ENCODE assay signal across 18 mouse cellular contexts in the genomic region with DNA sequence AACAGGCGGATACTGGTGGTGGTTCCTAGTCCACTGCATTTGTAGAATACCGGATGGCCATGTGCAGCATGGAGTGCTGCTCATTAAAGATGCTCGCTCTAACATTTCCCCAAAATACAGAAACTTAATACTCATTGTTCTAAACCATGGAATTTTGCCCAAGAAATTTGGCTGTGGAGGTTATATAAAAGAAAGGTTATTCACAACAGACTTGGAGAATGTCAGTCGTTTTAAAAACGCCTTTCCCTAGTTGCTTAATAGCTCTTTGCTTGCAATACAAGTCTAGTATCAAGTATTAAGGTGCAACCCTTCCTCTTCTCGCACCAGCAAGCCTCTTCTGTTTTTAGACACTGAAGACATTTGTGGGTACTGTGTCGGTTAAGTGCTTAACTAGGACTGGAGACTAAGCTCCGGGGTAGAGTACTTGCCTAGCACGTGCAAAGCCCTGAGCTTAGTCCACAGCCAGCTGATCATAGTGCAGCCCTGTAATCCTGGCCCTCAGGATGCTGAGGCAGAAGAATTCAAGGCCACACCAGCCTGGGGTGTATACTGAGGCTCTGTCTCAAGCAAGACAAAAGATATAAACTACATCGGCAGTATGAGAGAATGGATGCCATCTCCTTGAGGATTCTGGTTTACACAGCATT. TPM values are rescaled to one million over a fixed set of nuclear protein-coding genes. Genes with fewer than 3 reads are reported as not detected.
DNase-seq lines count a peak whose midpoint lies in the region; ATAC-seq and TF ChIP-seq lines count a peak whose summit lies in the region.
"Had no signal": no experiment of that assay in that cellular context is flagged by ENCODE, and none has a peak within 500 bp of the region (broad histone marks: within the 10 kb centered on the region; RNA-seq: fewer than 3 reads in every experiment).

No protein-coding gene starts in this region.

- no peak for DNase-seq in frontal cortex, postnatal 36 days (ENCODE audit: low spot score in 2 of 2)
- peak; percentile 56 for DNase-seq in kidney, adult 9 months
- no peak for DNase-seq in kidney, adult 18-20 months
- no peak for DNase-seq in stomach, postnatal 0 days (ENCODE audit: low spot score)
- DNase-seq: B cell, adult 2 months; cerebellum, adult 9-11 months; gastrocnemius, postnatal 10 days; kidney, postnatal 4 days; lung, postnatal 10 days; right cerebral cortex, postnatal 14 days; spleen, adult 18-20 months had no signal

- H3K4me2 ChIP-seq in stomach, embryonic 15.5 days, result no peak overlapping the region
- no peak overlapping the region for H3K4me2 ChIP-seq in stomach, postnatal 0 days (replicated peaks; ENCODE audit: low read depth)
- no peak overlapping the region for H3K4me2 ChIP-seq in stomach, embryonic 16.5 days (ENCODE audit: low read depth, low read length)
- no peak overlapping the region for H3K4me2 ChIP-seq in midbrain, embryonic 13.5 days (replicated peaks)
- H3K4me2 ChIP-seq: embryonic facial prominence, embryonic 15.5 days; heart, embryonic 15.5 days; limb, embryonic 12.5 days had no signal

- H3K27ac ChIP-seq in stomach, embryonic 15.5 days, result no peak overlapping the region
- H3K27ac ChIP-seq in stomach, postnatal 0 days (replicated peaks), result no peak overlapping the region
- peak overlapping the region; percentile 31; the same call in 1 of the 2 replicates for H3K27ac ChIP-seq in stomach, embryonic 16.5 days (ENCODE audit: low read length)
- H3K27ac ChIP-seq in midbrain, embryonic 13.5 days, result no peak overlapping the region
- H3K27ac ChIP-seq: embryonic facial prominence, embryonic 15.5 days; heart, embryonic 15.5 days; limb, embryonic 12.5 days had no signal

- H3K36me3 ChIP-seq in stomach, embryonic 15.5 days, result no peaks in the 10 kb centered on the region
- no peaks in the 10 kb centered on the region for H3K36me3 ChIP-seq in stomach, postnatal 0 days (ENCODE audit: control insufficient read depth, insufficient read depth, low read length)
- no peaks in the 10 kb centered on the region for H3K36me3 ChIP-seq in stomach, embryonic 16.5 days (ENCODE audit: control insufficient read depth, insufficient read depth, low read length)
- H3K36me3 ChIP-seq in midbrain, embryonic 13.5 days, result no peaks in the 10 kb centered on the region
- H3K36me3 ChIP-seq: embryonic facial prominence, embryonic 15.5 days; heart, embryonic 15.5 days; limb, embryonic 12.5 days had no signal

- H3K27me3 ChIP-seq in stomach, embryonic 15.5 days (replicated peaks), result no peaks in the 10 kb centered on the region
- H3K27me3 ChIP-seq in stomach, postnatal 0 days (ENCODE audit: control insufficient read depth, insufficient read depth, low read length), result no peaks in the 10 kb centered on the region
- no peaks in the 10 kb centered on the region for H3K27me3 ChIP-seq in stomach, embryonic 16.5 days (ENCODE audit: control insufficient read depth, insufficient read depth, low read length)
- H3K27me3 ChIP-seq in midbrain, embryonic 13.5 days, result no peaks in the 10 kb centered on the region
- H3K27me3 ChIP-seq: embryonic facial prominence, embryonic 15.5 days; heart, embryonic 15.5 days; limb, embryonic 12.5 days had no signal

- H3K4me3 ChIP-seq in stomach, embryonic 15.5 days (replicated peaks), result no peak overlapping the region
- H3K4me3 ChIP-seq in stomach, postnatal 0 days (ENCODE audit: low read depth, low read length), result no peak overlapping the region
- H3K4me3 ChIP-seq in stomach, embryonic 16.5 days (replicated peaks; ENCODE audit: low read length), result no peak overlapping the region
- no peak overlapping the region for H3K4me3 ChIP-seq in midbrain, embryonic 13.5 days (replicated peaks)
- H3K4me3 ChIP-seq: embryonic facial prominence, embryonic 15.5 days; heart, embryonic 15.5 days; limb, embryonic 12.5 days had no signal

- H3K9ac ChIP-seq in stomach, embryonic 15.5 days, result no peak overlapping the region
- H3K9ac ChIP-seq in stomach, postnatal 0 days (ENCODE audit: low read length), result no peak overlapping the region
- H3K9ac ChIP-seq in stomach, embryonic 16.5 days (ENCODE audit: low read length), result no peak overlapping the region
- H3K9ac ChIP-seq in midbrain, embryonic 13.5 days (replicated peaks), result no peak overlapping the region
- H3K9ac ChIP-seq: embryonic facial prominence, embryonic 15.5 days; heart, embryonic 15.5 days; limb, embryonic 12.5 days had no signal

- no peaks in the 10 kb centered on the region for H3K9me3 ChIP-seq in stomach, embryonic 15.5 days
- no peaks in the 10 kb centered on the region for H3K9me3 ChIP-seq in stomach, postnatal 0 days (ENCODE audit: control insufficient read depth, low read length)
- no peaks in the 10 kb centered on the region for H3K9me3 ChIP-seq in stomach, embryonic 16.5 days (replicated peaks; ENCODE audit: control insufficient read depth, low read length)
- H3K9me3 ChIP-seq in midbrain, embryonic 13.5 days, result no peaks in the 10 kb centered on the region
- H3K9me3 ChIP-seq: embryonic facial prominence, embryonic 15.5 days; heart, embryonic 15.5 days; limb, embryonic 12.5 days had no signal

- no peak for TF ChIP-seq CTCF in stomach, postnatal 0 days (IDR thresholded peaks at IDR 0.05; ENCODE audit: low read depth)

- TF ChIP-seq EP300 in stomach, postnatal 0 days (optimal IDR thresholded peaks at IDR 0.05), result no peak

- H3K4me1 ChIP-seq in stomach, embryonic 15.5 days, result no peaks in the 10 kb centered on the region
- no peaks in the 10 kb centered on the region for H3K4me1 ChIP-seq in stomach, postnatal 0 days (replicated peaks; ENCODE audit: control insufficient read depth, insufficient read depth)
- H3K4me1 ChIP-seq in stomach, embryonic 16.5 days (ENCODE audit: control insufficient read depth, insufficient read depth, low read length), result peaks cover 7% of the 10 kb centered on the region; the same call in 1 of the 2 replicates
- peaks cover 7% of the 10 kb centered on the region; the same call in 1 of the 2 replicates for H3K4me1 ChIP-seq in midbrain, embryonic 13.5 days (replicated peaks)
- H3K4me1 ChIP-seq: limb, embryonic 12.5 days had no signal

- WGBS in stomach, embryonic 15.5 days, result 65% methylated on average over 10 of the region's 10 CpGs
- WGBS in stomach, postnatal 0 days, result 66% methylated on average over 10 of the region's 10 CpGs
- 70% methylated on average over 10 of the region's 10 CpGs for whole genome bisulfite sequencing in stomach, embryonic 16.5 days
- WGBS in midbrain, embryonic 13.5 days, result 89% methylated on average over 10 of the region's 10 CpGs

- ATAC-seq in frontal cortex, adult (ENCODE audit: low TSS enrichment), result peak; percentile 29; the same call in 1 of the 2 replicates
- 0 out of 2 replicates have a peak, but pooled peaks have one; percentile 31 for ATAC-seq in stomach, embryonic 15.5 days (ENCODE audit: insufficient read depth, low FRiP score, low read depth)
- ATAC-seq in stomach, postnatal 0 days (ENCODE audit: low FRiP score, low TSS enrichment), result no peak
- no peak for ATAC-seq in stomach, embryonic 16.5 days (ENCODE audit: insufficient read depth, low FRiP score)
- no peak for ATAC-seq in midbrain, embryonic 13.5 days

RNA-seq across cellular contexts. Expression of a gene that starts 42.0 kb away (rescaled TPM):
- 9.1 and 10.0 TPM in 2 replicates for polyA plus RNA-seq in stomach, embryonic 15.5 days (2015; fragmentation: Nextera tagmentation; extraction: Ambion mirVana)
- 10.7 and 13.1 TPM in 2 replicates for polyA plus RNA-seq in stomach, postnatal 0 days (2015; fragmentation: Nextera tagmentation; extraction: Ambion mirVana)
- 10.0 and 10.2 TPM in 2 replicates for polyA plus RNA-seq in stomach, embryonic 16.5 days (2015; fragmentation: Nextera tagmentation; extraction: Ambion mirVana)
- polyA plus RNA-seq in midbrain, embryonic 13.5 days (2015; fragmentation: Nextera tagmentation; extraction: Ambion mirVana), result 31.3 TPM in 2 replicates

RNA-seq across cellular contexts. Expression of a gene that starts 42.7 kb away (rescaled TPM):
- polyA plus RNA-seq in stomach, embryonic 15.5 days (2015; fragmentation: Nextera tagmentation; extraction: Ambion mirVana), result 297 and 306 TPM in 2 replicates
- 301 and 327 TPM in 2 replicates for polyA plus RNA-seq in stomach, postnatal 0 days (2015; fragmentation: Nextera tagmentation; extraction: Ambion mirVana)
- 256 and 295 TPM in 2 replicates for polyA plus RNA-seq in stomach, embryonic 16.5 days (2015; fragmentation: Nextera tagmentation; extraction: Ambion mirVana)
- 236 and 245 TPM in 2 replicates for polyA plus RNA-seq in midbrain, embryonic 13.5 days (2015; fragmentation: Nextera tagmentation; extraction: Ambion mirVana)

Comparison
In these comparisons a context has a peak if more than half of its experiments do, and no peak if none do; other contexts are left out.
1. ATAC-seq: peak in frontal cortex, adult (single experiment) and stomach, embryonic 15.5 days (single experiment); none in stomach, postnatal 0 days (single experiment), stomach, embryonic 16.5 days (single experiment) and midbrain, embryonic 13.5 days (single experiment).